Mouse (Mus musculus) kidney, postnatal 4 days (tissue): ENCODE measurements around the gene Ctsa.
"Not testable (repeated sequence)": the region's sequence is repeated elsewhere in the genome, so short reads cannot be mapped to it uniquely, and the experiment has no call there.

Source experiments
- DNase-seq, 2 experiments: peaks; one replicate each; pipeline ENCODE4 v3.0.0; 2021; ENCODE audit warnings: mixed read lengths in 2 of 2

Ctsa gene

DNA sequence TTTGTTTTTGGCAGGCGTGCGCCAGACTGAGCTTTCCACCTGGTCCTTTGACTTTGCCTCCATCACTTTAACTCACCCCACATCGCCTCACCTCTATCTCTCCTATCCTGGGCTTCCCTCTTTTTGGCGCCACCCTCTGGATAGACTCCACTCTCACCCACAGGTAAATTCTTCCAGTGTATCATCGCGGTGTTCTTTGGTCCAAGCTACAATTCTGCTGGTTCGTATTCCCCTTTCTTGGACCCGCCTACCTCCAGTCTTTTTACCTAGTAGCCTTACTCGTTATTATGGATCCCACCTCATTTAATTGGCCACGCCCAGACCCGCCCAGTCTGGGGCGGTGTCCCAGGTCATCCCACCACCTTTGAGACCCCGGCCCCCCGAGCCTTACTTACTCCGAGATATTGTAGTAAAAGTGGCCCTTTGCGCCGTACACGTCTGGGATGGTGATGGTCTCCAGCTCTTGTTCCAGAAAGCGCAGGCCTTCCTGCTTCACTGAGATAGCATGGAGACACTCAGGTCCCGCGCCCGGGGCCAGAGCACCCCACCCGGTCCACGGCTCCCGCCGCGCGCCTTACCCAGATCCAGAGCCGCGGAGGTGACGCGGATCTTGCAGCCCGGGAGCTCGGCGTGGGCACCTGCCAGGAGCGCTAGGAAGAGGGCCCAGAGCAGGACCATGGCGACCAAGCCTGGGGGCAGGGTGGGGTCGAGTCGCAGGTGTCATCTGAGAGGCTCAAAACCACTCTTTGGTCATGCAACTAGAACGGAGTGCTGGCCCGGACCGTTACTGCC lies 23.8 kb downstream of the Ctsa start:
- peak in 1 of 2 experiments; percentile 38 for DNase-seq

DNA sequence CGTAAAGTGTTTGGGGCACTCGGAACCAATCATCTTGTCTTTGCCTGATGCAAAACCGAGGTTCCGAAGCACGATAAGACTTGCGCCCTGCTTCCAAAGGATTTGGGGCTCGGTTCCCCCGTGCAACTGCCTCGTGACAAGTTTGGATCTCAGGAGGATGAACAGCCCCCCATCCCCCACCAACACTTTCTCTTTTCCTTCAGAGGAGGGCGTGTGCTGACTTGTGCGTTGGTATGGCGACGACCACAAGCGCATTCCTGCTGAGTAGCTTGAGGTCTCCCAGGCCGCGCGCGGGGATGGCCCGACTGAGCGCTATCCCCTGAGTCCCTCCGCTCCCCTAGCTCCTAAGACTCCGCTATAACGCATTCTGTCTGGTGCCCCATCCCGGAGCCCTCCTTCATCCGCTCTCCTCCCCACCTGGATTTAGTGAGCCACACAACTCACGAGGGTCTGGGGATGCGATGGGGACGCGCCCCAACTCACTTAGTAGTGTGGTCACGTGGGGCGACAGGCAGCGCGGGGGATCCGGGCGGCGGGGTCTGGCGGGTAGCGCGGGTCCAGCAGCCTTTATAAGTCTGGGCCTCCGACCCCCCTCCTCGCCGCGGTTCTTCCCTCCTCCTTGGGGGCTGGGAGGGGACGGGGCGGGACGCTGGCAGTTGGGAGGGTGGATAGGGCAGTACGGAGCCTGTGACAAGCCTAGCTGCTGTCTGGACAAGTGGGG lies 24.6 kb downstream of the Ctsa start, which contains the start of gene Pltp:
Gene Pltp, minus strand, starts transcription at position 611 of the 721 bp plus-strand sequence.
- peak; percentile 76 to 84 for DNase-seq

DNA sequence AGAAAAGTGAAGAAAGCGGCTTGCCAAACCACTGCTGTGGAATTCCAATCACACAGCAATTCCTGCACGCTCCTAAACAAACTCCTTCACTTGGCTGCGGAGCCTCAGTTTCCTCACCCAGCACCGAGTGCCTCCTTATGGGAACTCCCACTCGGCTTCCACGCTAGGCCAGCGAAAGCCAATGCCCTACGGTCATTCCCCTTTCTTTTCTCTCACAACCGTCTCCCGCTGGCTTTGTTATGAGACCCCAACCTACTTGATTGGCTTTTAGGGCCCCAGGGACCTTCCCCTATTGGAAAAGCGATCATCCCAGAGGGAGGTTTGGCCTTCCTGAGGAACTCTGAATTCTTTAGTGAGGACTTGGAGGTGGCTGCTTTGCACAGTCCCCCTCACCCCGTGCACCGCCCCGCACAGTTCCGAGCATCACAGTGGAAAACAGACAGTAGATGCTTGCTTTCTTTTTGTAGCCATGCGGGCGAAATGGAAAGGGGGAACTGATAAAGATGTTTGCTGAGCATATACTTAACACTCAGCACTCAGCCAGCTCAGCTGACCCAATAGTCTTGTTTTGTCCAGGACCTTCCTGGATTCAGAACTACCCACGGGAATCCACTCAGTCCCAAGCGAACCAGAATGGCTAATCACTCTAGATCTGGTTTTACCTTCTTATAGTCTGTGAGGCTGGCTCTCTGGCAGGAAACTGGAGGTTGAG lies 25.3 kb downstream of the Ctsa start:
- DNase-seq = no peak

DNA sequence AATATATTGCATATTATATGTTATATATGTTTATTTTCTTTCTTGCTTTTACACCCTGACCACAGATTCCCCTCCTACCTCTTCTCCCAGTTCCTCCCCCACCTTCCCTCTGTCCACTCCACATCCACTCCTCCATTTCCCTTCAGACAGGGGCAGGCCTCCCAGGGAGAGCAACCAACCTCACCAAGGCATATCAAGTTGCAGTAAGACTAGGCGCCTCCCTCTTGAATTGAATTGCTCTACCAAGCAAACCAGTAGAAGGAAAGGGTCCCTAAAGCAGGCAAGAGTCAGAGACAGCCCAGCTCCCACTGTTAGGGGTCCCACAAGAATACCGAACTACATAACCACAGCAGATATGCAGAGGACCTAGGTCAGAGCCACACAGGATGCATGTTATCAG lies 26.5 kb downstream of the Ctsa start:
- peak in 1 of 2 experiments; percentile 49 for DNase-seq

DNA sequence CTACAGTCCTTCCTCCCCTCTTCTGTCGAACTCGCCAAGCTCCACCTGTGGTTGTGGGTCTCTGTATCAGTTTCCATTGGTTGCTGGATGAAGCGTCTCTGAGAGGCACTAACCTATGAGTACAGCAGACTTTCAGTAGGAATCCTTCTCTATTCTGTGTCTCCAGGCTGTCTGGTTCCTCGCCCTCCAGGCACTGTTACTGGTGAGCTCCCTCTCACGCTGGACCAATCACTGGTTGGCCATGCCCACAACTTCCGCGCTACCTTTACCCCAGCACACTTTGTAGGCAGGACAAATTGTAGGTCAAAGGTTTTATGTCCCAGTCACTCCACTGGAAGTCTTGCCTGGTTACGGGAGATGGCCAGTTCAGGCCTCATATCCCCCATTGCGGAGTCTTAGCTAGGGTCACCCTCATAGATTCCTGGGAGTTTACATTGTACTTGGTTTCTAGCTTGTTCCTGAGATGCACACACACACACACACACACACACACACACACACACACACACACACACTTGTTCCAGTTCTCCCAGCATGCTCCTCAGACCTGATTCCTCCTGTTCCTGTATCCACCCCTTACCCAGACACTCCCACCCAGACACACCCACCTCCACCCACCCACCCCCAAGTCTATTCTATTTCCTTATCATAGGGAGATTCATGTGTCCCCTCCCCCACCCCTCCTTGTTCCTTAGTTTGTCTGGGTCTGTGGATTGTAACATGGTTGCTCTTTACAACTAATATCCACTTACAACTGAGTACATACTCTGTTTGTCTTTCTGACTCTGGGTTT lies 27.2 kb downstream of the Ctsa start:
- DNase-seq = peak in 1 of 2 experiments; percentile 51

DNA sequence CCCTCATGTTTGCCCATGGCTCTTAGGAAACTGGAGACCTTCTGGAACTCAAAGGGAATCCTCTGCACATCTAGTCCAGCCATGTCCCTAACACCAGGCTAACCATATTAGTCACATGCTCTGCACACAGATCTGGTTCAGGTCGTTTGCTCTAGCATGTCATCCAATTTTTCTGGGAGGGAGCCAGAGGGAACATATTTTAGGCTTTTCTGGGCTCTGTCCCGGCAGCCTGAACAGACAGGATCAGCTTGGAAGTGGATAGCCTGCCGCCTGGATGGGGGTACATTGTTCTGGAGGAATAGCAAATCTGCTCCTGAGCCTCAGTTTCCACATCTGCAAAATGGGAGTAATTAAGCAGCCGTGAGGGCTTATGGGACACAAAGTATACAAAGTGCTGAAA lies 28.4 kb downstream of the Ctsa start:
- DNase-seq = no peak

DNA sequence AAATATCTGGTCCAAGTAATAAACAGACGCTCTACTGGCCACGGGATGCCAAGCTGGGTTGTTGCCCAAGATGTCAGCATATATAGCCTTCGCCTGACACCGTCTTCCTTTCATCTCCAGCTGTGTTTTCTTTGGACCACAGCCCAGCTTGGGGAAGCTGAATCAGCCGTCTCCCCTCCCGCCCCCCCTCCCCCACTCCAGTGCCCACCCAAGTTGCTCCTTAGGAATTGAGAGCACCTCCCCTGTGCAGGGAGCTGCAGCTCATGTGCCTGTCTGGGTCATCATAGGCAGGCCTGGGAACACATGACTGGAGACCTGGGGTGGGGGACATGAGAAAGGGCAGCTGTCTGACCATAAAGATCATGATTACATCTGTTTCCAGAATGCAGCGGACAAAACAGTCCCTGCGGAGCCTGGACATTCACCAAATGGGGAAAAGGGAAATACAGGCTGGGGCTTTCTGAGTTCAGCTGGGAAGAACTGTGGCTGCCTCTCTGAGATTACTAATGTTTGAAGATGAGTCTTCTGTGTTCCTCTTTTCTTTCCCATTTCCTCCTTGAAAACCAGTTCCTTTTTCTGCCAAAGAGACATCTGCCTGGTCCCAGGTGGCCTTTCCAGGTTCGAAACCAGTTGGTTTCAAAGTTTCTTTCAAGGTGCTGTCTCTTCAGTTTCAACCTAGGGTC lies 29.6 kb downstream of the Ctsa start:
- DNase-seq = peak; percentile 87 to 92

DNA sequence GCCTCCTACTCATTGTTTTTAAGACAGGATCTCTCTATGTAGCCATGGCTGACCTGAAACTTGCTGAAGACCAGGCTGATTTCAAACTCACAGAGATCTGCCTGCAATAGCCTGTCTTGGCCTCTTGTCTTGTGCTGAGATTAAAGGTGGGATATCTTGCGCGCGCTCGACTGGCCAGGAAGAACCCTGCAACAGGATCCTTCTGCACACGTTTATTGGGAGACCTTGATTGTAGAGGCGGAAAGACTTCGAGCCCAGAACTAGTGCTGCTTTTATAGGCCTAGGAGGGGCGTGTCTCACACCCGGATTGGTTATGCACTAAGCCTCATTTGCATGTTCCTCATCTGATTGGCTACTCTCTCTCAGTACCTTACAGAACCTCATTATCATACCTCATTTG lies 30.7 kb downstream of the Ctsa start:
- DNase-seq = not testable (repeated sequence)

DNA sequence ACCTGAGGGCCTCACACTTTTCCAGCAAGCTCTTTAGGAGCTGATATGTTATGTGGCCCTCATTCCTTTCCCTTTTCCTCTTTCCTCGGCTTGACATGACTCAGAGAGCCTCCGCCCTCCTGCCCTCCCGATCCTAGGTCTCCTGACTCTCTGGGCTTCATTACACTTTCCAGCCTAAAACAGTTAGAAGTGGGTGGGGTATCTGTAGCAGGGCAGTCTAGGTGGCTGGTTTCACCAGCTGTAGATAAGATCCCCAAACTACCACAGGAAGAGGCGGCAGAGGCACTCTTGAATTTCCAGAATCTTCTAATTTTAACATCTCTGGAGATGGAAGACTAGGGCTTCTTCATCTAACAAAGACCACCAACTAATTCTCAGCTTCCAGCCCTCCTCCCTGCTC lies 31.9 kb downstream of the Ctsa start:
- no peak for DNase-seq

DNA sequence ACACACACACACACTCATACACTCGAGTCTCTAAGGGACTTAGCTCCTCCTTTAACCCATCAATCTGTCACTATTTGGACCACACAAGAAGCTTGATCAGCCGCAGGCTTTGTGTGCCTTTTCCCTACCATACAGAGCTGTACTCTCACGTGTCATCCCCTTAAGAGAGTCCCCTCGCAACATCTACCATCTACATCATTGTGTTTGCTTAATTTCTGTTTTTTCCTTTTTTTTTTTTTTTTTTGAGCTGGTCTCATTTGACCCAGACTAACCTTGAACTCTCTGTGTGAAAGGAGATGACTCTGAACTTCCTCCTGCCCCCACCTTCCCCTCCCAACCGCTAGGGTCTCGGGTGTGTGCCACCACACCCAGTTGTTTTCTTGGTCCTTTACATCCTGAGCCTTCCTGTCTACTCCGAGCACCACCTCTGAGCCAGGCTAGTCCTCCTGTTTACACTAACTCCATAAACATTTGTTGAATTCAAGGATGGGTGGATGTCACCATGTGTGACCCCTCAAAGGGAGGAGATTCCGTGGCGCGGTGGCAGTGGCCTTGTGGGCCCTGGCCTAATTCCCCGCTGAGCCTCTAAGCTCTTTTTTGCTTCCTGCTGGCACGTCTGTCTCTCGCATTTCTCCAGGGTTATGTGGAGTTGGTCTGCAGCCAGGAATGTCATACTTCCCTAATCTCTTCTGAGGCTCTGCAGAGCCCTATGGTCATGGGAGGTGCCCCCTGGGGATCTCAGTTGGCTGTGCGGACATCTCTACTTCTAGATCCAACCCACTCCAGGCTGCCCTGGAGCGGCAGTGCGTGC lies 34.3 kb downstream of the Ctsa start:
- DNase-seq = peak; percentile 61 to 73

DNA sequence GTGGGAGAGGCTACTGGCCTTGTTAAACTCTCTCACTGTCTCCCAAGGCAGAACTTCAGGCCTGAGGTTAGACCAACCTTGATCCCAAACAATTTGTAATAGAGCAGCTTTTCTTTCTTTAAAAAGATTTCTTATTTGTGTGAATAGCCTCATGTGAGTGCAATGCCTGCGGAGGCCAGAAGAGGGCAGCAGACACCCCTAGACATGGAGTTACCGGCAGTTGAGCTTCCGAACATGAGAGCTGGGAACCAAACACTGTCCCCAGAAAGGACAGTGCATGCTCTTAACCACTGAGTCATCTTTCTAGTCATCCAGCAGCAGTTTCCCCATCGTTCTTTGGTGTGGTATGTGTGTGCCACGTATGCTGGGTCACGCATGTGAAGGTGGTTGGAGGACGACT lies 34.9 kb downstream of the Ctsa start:
- peak in 1 of 2 experiments; percentile 53 for DNase-seq

DNA sequence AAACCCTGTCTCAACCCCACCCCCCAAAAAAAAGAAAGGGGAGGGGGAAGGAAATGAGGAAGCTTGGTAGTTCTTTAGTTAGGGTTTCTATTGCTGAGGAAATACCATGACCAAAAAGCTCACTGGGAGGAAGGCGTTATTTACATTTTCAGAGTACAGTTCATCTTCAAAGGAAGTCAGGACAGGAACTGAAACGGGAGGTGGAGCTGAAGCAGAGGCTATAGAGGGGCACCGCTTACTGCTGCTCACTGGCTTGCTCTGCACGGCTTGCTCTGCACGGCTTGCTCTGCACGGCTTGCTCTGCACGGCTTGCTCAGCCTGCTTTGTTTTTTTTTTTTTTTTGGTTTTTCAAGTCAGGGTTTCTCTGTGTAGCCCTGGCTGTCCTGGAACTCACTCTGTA lies 35.8 kb downstream of the Ctsa start:
- DNase-seq = no peak

DNA sequence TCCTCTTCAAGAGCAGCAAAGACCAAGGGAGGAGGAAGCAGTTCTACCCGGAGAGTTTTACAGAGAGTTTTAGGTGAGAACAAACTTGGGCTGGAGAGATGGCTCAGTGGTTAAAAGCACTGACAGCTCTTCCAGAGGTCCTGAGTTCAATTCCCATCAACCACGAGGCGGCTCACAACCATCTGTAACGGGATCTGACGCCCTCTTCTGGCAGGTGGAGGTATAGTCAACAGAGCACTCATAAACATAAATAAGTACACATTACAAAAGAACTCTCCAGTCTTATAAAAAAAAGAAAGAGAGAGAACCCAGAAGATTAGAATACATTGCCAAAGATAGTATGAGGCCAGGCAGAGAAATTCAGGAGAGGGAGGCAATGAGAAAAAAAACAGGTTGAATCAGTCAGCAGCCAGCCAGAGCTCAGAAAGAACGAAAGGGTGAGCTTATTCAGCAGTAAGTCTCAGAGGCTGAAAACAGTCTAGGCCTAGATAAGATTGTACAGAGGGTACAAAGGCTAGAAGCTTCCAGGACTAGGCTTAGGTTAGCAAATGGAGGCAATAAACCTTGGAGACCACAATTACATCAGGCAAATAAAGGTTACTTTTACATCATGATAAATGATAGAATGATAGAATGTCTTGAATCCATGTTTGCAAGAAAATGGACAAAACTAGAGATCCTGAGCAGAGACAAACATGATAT lies 39.1 kb downstream of the Ctsa start:
- no peak for DNase-seq

DNA sequence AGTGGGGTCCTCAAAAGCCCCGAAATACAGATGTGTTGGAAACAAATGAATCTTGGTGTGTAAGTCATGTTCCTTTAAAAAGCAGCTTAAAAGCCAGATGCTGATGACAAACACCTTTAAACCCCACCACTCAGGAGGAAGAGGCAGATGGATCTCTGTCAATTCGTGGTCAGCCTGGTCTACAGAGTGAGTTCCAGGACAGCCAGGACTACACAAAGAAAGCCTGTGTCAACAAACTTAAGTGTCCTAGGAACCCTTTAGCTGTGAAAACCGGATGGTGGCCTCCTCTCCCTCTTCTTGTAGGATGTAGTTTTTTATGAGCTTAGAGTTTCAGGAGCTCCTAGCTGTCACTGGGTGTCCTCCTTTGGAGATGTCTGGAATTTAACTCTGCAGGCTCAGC lies 40.9 kb downstream of the Ctsa start:
- no peak for DNase-seq

DNA sequence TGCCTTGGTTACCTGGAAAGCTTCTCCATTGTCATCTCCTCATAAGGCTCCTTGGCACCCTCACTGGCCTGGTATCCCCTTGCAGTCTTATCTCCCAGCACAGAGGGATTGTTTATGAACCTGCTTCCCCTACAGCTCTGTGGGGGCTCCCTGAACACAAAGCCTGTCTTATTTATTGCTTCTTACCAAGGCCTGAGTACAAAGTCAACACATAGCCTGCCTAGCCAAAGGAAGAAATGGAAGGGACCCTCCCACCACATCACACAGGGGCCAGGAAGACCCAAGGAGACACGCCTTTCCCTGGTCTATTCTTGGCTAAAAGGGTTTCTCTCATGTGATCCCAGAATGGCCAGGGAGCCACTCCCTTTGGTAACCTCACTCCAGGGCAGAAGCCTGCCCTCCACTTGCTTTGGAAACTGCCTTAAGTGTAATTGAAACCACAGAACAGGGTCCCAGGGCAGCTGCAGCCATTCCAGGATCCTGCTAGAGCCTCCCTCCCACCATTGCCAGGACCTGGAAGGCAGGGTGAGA lies 41.6 kb downstream of the Ctsa start:
- DNase-seq = peak in 1 of 2 experiments; percentile 55

DNA sequence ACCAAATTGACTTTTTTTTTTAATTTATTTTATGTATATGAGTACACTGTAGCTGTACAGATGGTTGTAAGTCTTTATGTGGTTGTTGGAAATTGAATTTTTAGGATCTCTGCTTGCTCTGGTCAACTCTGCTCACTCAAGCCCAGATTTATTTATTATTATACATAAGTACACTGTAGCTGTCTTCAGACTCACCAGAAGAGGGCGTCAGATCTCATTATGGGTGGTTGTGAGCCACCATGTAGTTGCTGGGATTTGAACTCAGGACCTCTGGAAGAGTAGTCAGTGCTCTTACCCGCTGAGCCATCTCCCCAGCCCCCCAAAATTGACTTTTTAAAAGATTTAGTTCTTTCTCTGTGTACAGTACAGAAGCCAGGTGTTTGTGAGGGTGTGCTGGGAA lies 43.0 kb downstream of the Ctsa start:
- not testable (repeated sequence) for DNase-seq

DNA sequence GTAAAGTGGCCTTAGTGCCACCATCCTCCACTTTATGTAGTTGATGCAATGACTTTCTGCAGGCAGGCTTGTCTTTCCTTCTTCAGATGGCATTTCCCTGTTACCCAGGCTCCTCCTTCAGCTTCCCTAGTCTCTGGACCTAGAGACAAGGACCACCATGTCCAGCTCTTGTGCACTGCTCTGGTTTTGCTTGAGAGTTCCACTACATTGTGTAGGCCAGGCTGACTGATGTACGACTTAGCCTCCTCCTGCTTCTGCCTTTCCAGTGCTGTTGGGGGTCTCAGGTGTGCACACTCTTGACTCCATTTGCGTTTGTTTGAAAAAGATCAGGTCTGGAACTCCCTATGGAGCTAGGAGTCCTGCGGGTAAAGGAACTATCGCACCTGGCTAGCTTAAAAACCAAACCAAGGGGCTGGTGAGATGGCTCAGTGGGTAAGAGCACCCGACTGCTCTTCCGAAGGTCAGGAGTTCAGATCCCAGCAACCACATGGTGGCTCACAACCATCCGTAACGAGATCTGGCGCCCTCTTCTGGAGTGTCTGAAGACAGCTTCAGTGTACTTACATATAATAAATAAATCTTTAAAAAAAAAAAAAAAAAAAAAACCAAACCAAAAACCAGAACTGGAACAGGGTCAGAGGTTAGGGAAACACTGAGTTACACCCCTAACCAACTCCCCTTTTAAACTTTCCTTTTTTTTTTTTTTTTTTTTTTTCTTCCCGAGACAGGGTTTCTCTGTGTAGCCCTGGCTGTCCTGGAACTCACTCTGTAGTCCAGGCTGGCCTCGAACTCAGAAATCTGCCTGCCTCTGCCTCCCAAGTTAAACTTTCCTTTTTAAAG lies 44.9 kb downstream of the Ctsa start:
- DNase-seq = not testable (repeated sequence)

DNA sequence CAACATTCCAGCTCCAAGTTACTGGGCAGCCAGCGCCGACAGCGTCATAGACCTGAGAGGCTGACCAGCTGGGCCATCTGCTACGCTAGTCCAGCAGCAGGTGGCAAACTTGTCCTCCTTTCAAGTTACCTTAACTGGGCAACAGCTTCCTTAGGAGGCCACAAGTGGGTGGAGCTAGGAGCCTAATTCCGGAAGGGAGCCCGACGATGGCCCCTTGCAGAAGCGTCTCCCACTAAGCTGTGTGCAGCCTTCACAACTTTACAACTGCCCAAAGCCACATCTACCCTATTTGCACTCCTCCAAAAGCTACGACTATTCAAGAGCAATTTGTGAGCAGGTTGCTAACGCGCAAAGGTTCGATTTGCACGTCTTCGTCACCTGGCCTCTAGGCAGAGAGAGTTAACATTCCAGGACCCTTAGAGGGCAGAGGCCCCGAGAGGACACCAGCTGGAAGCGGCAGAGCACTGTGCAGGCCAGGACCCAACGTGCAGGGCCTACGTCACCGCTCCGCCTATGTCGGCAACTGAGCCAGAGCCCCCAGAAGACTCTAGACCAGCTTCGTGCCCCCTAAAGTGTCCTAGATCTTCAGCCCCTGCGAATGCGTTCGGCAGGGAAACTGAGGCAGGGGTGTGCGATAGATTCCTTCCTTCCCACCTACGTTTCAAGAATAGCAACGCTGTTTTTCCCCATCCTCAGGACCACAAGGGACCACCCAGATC lies 46.0 kb downstream of the Ctsa start:
- DNase-seq = peak; percentile 72 to 82

DNA sequence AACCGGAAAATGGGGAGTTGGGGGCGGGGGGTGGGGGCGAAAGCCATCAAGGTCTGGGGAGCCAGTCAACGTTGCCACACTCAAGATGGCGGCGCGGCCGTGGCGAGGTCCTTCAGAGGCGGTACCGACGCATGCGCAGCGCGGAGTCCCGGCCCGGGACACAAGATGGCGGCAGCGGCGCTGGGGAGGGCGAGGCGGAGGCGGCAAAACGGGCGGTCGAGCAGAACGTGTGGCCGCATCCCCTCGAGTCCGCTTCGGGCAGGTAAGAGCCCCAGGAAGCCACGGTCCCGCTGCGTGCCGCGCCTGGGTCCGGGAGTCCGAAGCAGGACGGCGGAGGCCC lies 46.5 kb downstream of the Ctsa start, which contains the start of gene Pcif1:
Gene Pcif1, plus strand, starts transcription at position 77 of the 340 bp plus-strand sequence.
- peak; percentile 94 to 96 for DNase-seq
